Mouse (Mus musculus) liver, embryonic 13.5 days (tissue): Measurements from ENCODE around the gene Iqcg. TPM values are rescaled to one million over a fixed set of nuclear protein-coding genes. Genes with fewer than 3 reads are reported as not detected.

Experiments used
- ATAC-seq: fragments of 200-750 bp; cut with Nextera tagmentation; 2 replicates; pipeline ENCODE4 v1.8.0; 2017; ENCODE audit warnings: low read depth, mild to moderate bottlenecking, moderate number of reproducible peaks, moderate library complexity
- DNase-seq: peaks from one replicate; pipeline ENCODE4 v3.0.0; 2022
- H3K27ac ChIP-seq: fragments of 300-500 bp; sonication (generic); 2 replicates; pipeline ENCODE4 v1.5.1; 2015; ENCODE audit warnings: moderate library complexity, mild to moderate bottlenecking, inconsistent platforms
- H3K27me3 ChIP-seq: fragments of 300-500 bp; sonication (generic); 2 replicates; pipeline ENCODE4 v1.6.1; 2015; ENCODE audit warnings: mild to moderate bottlenecking, inconsistent platforms
- H3K36me3 ChIP-seq: fragments of 300-500 bp; sonication (generic); 2 replicates; pipeline ENCODE4 v1.6.1; 2015; ENCODE audit warnings: mild to moderate bottlenecking, inconsistent platforms
- H3K4me1 ChIP-seq: fragments of 300-500 bp; sonication (generic); replicated peaks from 2 replicates; pipeline ENCODE4 v1.6.1; 2015; ENCODE audit warnings: inconsistent platforms
- H3K4me2 ChIP-seq: fragments of 300-500 bp; sonication (generic); 2 replicates; pipeline ENCODE4 v1.6.1; 2015; ENCODE audit warnings: inconsistent platforms, mild to moderate bottlenecking, moderate library complexity
- H3K4me3 ChIP-seq: fragments of 300-500 bp; sonication (generic); replicated peaks from 2 replicates; pipeline ENCODE4 v1.5.1; 2015; ENCODE audit warnings: mild to moderate bottlenecking, inconsistent platforms
- H3K9ac ChIP-seq: fragments of 300-500 bp; sonication (generic); 2 replicates; pipeline ENCODE4 v1.6.1; 2015; ENCODE audit warnings: mild to moderate bottlenecking, inconsistent platforms
- H3K9me3 ChIP-seq: fragments of 300-500 bp; sonication (generic); replicated peaks from 2 replicates; pipeline ENCODE4 v1.6.1; 2016; ENCODE audit warnings: inconsistent platforms
- WGBS: fragments of 180-500 bp; shearing (Covaris S2); methylation state at CpG from one replicate; pipeline ENCODE4 v1.1.7; 2015; ENCODE audit not compliant: insufficient replicate concordance; 5-methylcytosine and 5-hydroxymethylcytosine counted together
- polyA plus RNA-seq: library from polyadenylated mRNA; unstranded; fragments of >200 nt; fragmentation: Nextera tagmentation; extraction: Ambion mirVana; gene quantifications from 2 replicates; pipeline ENCODE4 v1.2.1, GENCODE M21; 2015

The Iqcg gene
- polyA plus RNA-seq, 1 experiment from 2014 or later = 0.82 TPM

- no peaks in the 10 kb centered on the region for H3K9me3 ChIP-seq
- H3K36me3 ChIP-seq = no peaks in the 10 kb centered on the region
- no peak overlapping the region for H3K4me2 ChIP-seq
- H3K27ac ChIP-seq = no peak overlapping the region
- 56% methylated on average over 16 of the region's 16 CpGs for WGBS
- no peak overlapping the region for H3K4me3 ChIP-seq
- DNase-seq (no peak), ATAC-seq (no peak)
- no peaks in the 10 kb centered on the region for H3K27me3 ChIP-seq
- no peaks in the 10 kb centered on the region for H3K4me1 ChIP-seq
- no peak overlapping the region for H3K9ac ChIP-seq
Measured at GRCm38 (mm10) chr16:33049809-33050208, 6.2 kb downstream of the Iqcg start.

GRCm38 (mm10) chr16:33048686-33049085, 7.3 kb downstream of the Iqcg start:
- Histone ChIP-seq H3K4me1 (no peaks in the 10 kb centered on the region), H3K9ac (no peak overlapping the region), H3K9me3 (no peaks in the 10 kb centered on the region), H3K4me2 (no peak overlapping the region), H3K4me3 (no peak overlapping the region), H3K36me3 (no peaks in the 10 kb centered on the region), H3K27ac (no peak overlapping the region), H3K27me3 (no peaks in the 10 kb centered on the region)
- DNase-seq (no peak), ATAC-seq (no peak)
- 56% methylated on average over 2 of the region's 2 CpGs for WGBS

- Histone ChIP-seq H3K27ac (no peak overlapping the region), H3K4me1 (no peaks in the 10 kb centered on the region), H3K27me3 (no peaks in the 10 kb centered on the region), H3K4me2 (no peak overlapping the region), H3K4me3 (no peak overlapping the region), H3K9me3 (no peaks in the 10 kb centered on the region), H3K36me3 (no peaks in the 10 kb centered on the region), H3K9ac (no peak overlapping the region)
- no peak for DNase-seq
- 66% methylated on average over 1 of the region's 1 CpGs for WGBS
- no peak for ATAC-seq
Measured at GRCm38 (mm10) chr16:33048004-33048403, 8.0 kb downstream of the Iqcg start.

GRCm38 (mm10) chr16:33043268-33043667, 12.8 kb downstream of the Iqcg start:
- 28% methylated on average over 2 of the region's 2 CpGs for WGBS
- no peak for ATAC-seq
- Histone ChIP-seq H3K9me3 (no peaks in the 10 kb centered on the region), H3K9ac (no peak overlapping the region), H3K36me3 (no peaks in the 10 kb centered on the region), H3K27ac (no peak overlapping the region), H3K4me3 (no peak overlapping the region), H3K4me2 (no peak overlapping the region), H3K27me3 (no peaks in the 10 kb centered on the region), H3K4me1 (0 out of 2 replicates have a peak, but pooled peaks cover 3% of the 10 kb centered on the region)
- no peak for DNase-seq

- no peaks in the 10 kb centered on the region for H3K9me3 ChIP-seq
- 63% methylated on average over 1 of the region's 1 CpGs for WGBS
Measured at GRCm38 (mm10) chr16:33042682-33043081, 13.3 kb downstream of the Iqcg start.

GRCm38 (mm10) chr16:33036006-33036405, 20.0 kb downstream of the Iqcg start:
- Histone ChIP-seq H3K27ac (no peak overlapping the region), H3K9me3 (no peaks in the 10 kb centered on the region), H3K4me1 (no peaks in the 10 kb centered on the region), H3K36me3 (no peaks in the 10 kb centered on the region), H3K9ac (no peak overlapping the region), H3K27me3 (no peaks in the 10 kb centered on the region), H3K4me2 (no peak overlapping the region), H3K4me3 (no peak overlapping the region)
- 66% methylated on average over 4 of the region's 4 CpGs for WGBS
- ATAC-seq (no peak), DNase-seq (no peak)

More at GRCm38 (mm10) chr16:33042682-33043081, 13.3 kb downstream of the Iqcg start:
- Histone ChIP-seq H3K9ac (no peak overlapping the region), H3K4me3 (no peak overlapping the region), H3K27me3 (no peaks in the 10 kb centered on the region), H3K4me1 (0 out of 2 replicates have a peak, but pooled peaks cover 3% of the 10 kb centered on the region), H3K36me3 (no peaks in the 10 kb centered on the region), H3K27ac (no peak overlapping the region), H3K4me2 (no peak overlapping the region)
- DNase-seq (no peak), ATAC-seq (no peak)

GRCm38 (mm10) chr16:33026357-33026756, 29.7 kb downstream of the Iqcg start:
- Histone ChIP-seq H3K4me2 (no peak overlapping the region), H3K9ac (no peak overlapping the region), H3K27me3 (no peaks in the 10 kb centered on the region), H3K27ac (no peak overlapping the region), H3K9me3 (no peaks in the 10 kb centered on the region), H3K36me3 (no peaks in the 10 kb centered on the region), H3K4me3 (no peak overlapping the region), H3K4me1 (no peaks in the 10 kb centered on the region)
- WGBS = 42% methylated on average over 7 of the region's 7 CpGs
- ATAC-seq = no peak
- no peak for DNase-seq

- WGBS = 54% methylated on average over 8 of the region's 8 CpGs
- Histone ChIP-seq H3K4me3 (no peak overlapping the region), H3K9me3 (no peaks in the 10 kb centered on the region), H3K27me3 (no peaks in the 10 kb centered on the region), H3K27ac (no peak overlapping the region), H3K4me1 (no peaks in the 10 kb centered on the region), H3K4me2 (no peak overlapping the region), H3K9ac (no peak overlapping the region), H3K36me3 (no peaks in the 10 kb centered on the region)
- DNase-seq (no peak), ATAC-seq (no peak)
Measured at GRCm38 (mm10) chr16:33024456-33025104, 31.4 kb downstream of the Iqcg start.

GRCm38 (mm10) chr16:33023750-33024149, 32.3 kb downstream of the Iqcg start:
- 4% methylated on average over 4 of the region's 4 CpGs for WGBS
- Histone ChIP-seq H3K4me2 (no peak overlapping the region), H3K9ac (no peak overlapping the region), H3K4me3 (no peak overlapping the region), H3K27ac (no peak overlapping the region), H3K27me3 (no peaks in the 10 kb centered on the region), H3K36me3 (no peaks in the 10 kb centered on the region), H3K4me1 (0 out of 2 replicates have a peak, but pooled peaks cover 2% of the 10 kb centered on the region), H3K9me3 (no peaks in the 10 kb centered on the region)
- ATAC-seq = peak; percentile 48
- DNase-seq = peak; percentile 70

- H3K9me3 ChIP-seq = no peaks in the 10 kb centered on the region
- H3K4me3 ChIP-seq = no peak overlapping the region
- H3K27me3 ChIP-seq = no peaks in the 10 kb centered on the region
- H3K27ac ChIP-seq = no peak overlapping the region
- WGBS = 49% methylated on average over 3 of the region's 3 CpGs
- H3K9ac ChIP-seq = no peak overlapping the region
- ATAC-seq (no peak), DNase-seq (no peak)
- H3K4me1 ChIP-seq = 0 out of 2 replicates have a peak, but pooled peaks cover 5% of the 10 kb centered on the region
- no peaks in the 10 kb centered on the region for H3K36me3 ChIP-seq
- H3K4me2 ChIP-seq = no peak overlapping the region
Measured at GRCm38 (mm10) chr16:33021381-33021780, 34.6 kb downstream of the Iqcg start.

GRCm38 (mm10) chr16:33019117-33019770, 36.8 kb downstream of the Iqcg start:
- DNase-seq = no peak
- 0 out of 2 replicates have a peak overlapping the region, but pooled peaks have one; percentile 8 for H3K4me3 ChIP-seq
- no peak overlapping the region; the same call in 1 of the 2 replicates for H3K4me2 ChIP-seq

More at GRCm38 (mm10) chr16:33019117-33019770, 36.8 kb downstream of the Iqcg start:
- H3K9ac ChIP-seq = no peak overlapping the region
- H3K9me3 ChIP-seq = no peaks in the 10 kb centered on the region
- H3K4me1 ChIP-seq = 0 out of 2 replicates have a peak, but pooled peaks cover 5% of the 10 kb centered on the region
- no peak for ATAC-seq
- H3K36me3 ChIP-seq = peaks cover 2% of the 10 kb centered on the region; the same call in 1 of the 2 replicates
- H3K27me3 ChIP-seq = no peaks in the 10 kb centered on the region
- H3K27ac ChIP-seq = no peak overlapping the region
- WGBS = 79% methylated on average over 21 of the region's 21 CpGs
